Mouse (Mus musculus) gastrocnemius, postnatal 10 days (tissue): ENCODE measurements around the gene Efnb2. TPM values are rescaled to one million over a fixed set of nuclear protein-coding genes. Genes with fewer than 3 reads are reported as not detected.

Experiments used
- DNase-seq: peaks from one replicate; pipeline ENCODE4 v3.0.0; 2021; ENCODE audit warnings: mixed read lengths
- total RNA-seq, 2 experiments: library from RNA; stranded (reverse); gene quantifications; 2 replicates each; pipeline ENCODE4 v1.2.3; 2021

Gene Efnb2
- total RNA-seq, 2 experiments from 2014 or later: 12.8 to 16.9 TPM

DNA sequence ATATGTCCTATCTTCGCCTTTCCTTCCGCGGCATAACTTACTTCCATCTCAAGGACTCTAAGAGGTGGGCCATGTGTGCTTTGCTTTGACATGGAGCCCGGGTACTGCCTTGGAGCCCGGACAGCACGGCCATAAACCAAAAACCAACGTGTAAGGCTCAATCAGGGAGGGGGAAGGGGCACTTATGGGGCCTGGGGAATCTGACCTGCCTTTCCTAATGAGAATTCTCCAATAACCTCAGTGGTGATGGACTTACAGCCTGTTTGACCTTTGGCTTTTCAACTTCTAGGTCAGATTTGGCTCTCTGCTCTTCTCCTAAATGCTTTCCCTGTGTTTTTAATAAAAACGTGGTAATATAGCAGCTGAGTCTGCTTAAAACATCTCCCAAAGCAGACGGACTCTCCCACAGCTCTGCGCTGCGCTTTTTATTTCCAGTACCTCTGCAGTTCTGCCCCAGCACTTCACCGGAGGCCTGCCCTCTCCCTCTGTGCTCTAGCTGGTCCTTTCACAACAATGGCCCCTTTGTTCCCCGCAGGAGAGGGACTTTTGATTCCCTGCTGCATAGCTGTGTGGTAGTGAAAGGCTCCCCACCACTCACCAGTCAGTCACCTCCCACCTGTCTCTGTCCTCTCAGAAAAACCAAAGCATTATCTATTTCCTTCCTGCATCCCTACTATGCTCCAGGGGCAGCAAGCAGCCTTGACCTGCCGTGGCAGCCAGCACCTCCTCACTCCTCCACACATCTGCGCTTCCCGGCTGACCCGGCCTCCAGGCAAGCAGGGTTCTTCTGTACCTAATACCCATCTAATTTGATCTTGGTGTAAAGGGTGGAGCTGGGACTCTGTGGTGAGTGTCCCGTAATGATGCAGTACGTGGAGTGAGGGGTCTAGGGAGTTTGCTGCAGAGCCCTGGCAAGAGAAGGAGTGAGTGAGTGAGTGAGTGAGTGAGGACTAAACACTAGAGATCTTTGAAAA lies 41.5 kb downstream of the Efnb2 start:
- DNase-seq: no peak

DNA sequence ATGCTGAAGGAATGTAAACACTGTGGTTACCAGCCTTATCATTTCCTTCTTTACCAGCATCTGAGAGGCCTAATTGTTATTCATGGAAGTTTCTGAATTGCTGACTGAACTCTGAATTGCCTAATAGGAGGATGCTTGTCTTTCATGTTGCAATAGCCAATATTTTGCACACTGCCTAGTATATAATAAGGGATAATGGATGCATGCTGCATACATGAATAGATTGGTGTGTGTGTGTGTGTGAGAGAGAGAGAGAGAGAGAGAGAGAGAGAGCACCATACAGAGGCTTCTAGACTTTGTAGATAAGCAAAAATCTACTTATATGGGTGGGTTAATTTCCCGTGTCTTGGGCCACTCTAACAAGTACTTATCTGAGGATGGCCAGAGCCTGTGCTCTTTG lies 47.2 kb downstream of the Efnb2 start:
- no peak for DNase-seq

DNA sequence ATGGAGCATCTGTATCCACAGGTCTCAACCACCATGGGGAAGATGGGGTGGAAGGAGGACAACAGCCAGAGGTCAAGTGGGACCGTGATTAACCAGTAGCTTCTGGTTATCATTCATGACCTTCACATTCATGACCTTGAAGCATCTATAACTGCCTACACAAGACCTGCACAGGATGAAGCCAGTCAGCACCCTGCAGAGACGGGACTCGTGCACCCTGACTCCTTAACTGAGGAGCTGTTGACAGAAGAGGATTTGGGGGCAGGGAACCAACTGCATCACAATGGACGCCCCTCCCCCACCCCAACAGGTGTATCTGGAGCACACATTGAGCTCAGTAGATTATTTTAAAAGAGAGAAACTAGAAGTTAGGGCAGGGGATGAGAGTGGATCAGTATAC lies 49.1 kb downstream of the Efnb2 start:
- no peak for DNase-seq

DNA sequence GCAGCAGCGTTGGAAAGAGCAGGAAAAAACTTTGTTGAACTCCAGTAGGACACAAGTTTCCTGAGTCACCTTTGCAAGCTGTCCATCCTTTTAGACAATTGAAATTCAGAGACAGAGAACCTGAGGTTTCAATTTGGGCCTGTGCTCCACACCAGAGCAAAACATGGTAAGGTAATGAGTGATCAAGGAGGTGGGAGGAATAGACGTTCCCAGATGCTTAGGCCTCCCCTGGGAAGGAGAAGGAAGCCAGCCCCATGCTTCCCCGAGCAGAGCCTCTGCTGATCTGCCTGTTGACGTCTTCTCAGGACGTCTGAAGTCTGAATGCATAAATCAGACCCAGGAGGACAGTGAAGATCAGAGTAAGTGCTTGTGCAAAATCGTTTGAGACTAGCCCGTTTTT lies 51.3 kb downstream of the Efnb2 start:
- no peak for DNase-seq

DNA sequence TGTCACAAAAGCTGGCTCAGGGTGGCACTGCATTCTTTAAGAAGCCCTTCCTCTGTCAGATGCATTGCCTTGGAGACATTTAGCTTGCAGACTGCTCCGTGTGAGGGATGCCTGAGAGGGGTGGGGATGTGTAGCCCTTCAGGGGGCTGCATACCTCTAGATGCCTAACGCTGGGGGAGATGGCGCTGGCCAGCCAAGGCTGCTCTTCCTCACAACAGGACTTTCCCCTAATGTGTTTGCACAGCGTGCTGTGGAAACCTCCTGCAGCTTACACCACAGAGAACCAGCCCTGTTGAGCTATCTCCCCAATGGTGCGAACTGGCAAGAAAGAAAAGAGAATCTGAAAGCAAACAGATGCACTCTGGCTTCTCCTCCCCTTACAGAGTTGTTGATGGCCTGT lies 51.9 kb downstream of the Efnb2 start:
- no peak for DNase-seq

DNA sequence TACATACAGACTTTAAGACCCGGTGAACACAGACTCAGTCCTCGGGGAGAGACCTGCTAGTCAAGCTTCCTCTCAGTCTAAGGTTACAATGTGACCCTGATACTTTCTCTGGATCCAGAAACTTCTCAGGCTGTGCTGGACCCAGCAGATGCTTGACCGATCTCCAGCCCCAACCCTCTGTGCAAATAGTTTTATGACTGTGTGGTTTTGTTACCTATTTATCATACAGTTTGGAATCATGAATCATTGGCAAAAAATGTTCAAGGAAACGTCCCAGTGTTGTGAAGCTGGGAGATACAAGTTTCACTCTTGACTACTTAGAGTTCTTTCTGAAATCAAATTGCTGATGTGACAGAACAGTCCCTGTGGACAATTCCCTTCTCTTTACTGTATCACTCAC lies 55.4 kb downstream of the Efnb2 start:
- DNase-seq: no peak

DNA sequence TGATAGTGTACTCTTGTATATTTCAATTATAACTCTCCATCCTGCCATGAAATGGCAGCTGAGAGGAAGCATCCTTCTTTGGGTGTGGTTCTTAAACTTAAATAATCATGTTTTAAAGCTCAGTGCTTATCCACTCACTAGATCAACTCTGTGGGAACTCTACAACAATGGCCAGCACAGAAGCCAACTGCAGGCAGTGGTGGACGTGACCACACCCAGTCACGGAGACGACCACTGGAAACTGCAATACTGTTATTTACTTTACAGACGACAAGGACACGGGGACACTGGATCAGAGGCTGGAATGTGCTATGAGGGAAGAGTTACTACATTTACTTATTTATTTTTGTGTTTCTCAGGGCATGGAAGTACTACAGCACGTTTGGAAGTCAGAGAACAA lies 57.2 kb downstream of the Efnb2 start:
- no peak for DNase-seq

DNA sequence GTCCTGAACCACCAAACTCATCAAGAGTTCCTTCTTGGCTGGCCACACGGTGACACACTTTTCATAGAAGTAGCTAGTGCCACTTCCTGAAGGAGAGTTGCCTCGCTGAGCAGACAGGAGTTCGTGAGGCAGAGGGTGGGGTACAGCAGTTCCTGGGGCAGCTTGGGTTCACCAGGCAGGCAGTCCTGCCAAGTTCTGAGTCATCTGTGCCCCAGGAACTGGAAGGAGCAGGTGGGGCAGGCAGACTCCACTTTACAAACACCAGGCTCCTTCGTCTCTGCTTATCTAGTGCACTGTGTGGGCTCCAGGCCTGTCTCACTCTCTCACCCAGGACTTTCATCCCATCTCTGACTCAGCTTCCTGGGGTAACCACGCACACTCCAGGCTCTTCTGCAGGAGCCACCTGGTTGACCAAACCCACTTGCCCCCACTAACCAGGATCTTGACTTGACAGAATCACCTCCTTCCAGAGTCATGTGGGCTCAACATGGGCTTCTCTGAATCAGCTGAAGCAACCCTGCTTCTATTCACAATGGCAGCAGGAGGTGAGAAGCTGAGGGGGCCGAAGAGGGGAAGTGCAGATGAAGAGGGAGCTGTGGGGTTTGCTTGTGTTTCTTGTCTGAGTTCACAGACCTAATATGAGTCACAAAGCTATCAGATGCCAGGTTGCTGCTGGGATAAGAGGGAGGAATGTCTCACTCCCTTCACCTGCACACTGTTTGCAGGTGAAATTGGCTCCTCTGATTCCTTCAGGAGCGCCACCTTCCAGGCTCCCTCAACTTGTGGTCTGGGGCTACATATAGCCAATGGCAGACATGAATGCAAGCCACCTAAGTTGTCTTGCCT lies 58.2 kb downstream of the Efnb2 start:
- DNase-seq: no peak

DNA sequence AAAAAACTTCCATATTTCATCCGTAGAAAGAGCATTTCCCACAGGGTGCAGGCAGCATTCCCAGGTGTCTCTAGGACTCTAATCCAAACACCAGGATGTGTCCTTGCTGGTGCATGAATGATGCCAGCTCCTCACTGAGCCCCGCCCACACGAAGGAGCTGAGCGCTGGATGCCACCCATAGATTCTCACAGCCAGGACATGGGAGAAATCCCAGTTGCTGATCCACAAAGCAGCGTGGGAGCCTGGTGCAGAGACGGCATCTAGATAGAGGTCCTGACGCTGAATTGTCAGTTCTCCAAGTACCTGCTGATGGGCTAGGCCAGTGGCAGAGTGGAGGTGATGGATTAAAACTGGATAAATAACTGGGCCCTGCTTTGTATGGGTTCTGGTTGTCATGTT lies 61.1 kb downstream of the Efnb2 start:
- DNase-seq: no peak

DNA sequence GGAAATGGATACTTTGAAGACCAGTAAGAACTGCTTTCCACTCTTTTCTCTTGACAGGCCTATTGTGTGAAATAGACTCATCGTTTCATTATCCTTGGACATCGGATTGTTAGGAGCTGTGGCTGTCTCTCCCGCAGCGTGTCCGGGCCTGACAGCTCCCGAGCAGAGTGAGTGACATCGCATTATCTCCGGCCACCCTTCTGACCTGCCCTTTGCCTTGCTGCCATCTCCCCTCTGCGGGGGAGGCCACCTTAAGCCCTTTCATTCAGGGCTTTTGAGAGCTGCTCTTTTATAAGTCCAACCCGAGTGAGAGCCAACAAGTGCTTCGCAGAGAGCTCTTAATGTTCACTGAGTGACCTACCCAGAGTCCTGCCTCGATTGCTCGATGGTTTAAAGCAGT lies 63.6 kb downstream of the Efnb2 start:
- DNase-seq: no peak

DNA sequence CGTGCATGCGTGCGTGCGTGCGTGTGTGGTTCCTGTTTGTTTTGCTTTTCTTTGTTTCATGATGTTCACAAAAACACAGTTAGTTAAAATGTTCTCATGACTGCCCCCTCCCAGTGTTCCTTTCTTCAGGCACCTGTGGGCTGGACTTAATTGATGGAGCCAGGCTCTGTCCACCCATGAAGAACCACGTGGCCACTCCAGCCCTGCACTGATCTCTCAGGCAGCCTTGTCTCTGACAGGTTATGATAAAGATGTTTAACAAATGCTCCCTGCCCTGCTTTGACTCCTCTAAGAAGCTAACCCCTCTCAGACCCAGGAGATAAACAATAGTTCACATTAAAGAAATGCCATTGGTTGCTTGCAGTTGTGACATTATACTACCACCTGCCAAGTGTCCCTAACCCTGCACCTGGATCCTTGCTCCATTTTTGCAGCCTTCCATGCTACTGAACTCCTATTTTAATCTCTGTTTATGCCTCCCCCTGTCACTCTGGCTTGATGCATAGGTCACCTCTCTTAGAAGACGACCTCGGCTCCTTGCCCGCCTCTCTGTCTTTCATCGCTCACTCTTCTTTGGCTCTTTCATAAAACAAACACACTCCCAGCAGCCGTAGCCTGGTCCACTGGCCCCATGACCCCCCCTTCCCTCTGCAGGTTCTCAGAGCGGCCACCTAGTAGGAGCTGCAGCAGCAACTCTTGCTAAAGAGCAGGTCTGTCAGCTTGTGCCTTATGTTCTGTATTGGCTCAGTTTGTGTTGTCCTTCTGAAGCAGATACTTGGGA lies 65.0 kb downstream of the Efnb2 start:
- no peak for DNase-seq

DNA sequence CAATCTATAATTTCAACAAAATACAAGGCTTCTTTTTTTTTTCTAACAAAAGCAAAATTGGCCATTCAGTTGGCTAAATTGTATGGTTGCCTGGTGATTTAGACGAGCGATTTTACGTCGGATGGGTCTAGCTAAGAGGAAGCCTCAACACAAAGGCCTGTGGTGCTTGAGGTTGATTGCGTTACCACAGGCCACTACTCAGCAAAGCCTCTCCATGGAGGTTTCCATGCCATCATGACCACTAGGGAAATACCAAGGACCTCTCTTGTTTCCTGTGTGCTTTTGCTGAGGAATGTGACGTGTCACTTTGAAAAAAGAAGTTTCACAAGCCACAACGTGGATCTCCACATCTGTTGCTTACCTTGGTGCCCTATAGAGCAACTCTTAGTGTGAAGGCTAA lies 67.2 kb downstream of the Efnb2 start:
- no peak for DNase-seq

DNA sequence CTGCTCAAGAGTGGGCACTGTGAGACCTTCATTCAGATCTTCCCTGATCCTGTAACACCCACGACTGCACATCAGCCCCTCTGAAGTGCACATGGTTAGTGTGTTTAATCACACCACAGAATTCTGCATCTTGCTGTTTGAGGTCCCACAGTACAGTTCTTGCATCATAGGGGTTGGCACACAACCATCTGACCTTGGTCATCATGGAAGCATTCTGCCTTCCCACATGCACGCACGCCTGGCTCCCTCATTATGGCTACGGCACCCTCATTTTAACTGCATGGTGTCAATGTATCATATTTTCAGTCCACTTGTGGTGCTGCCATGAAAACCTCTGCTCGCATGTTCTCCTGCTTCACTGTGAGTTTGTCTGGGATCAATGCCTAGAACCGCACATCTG lies 67.7 kb downstream of the Efnb2 start:
- DNase-seq: no peak

DNA sequence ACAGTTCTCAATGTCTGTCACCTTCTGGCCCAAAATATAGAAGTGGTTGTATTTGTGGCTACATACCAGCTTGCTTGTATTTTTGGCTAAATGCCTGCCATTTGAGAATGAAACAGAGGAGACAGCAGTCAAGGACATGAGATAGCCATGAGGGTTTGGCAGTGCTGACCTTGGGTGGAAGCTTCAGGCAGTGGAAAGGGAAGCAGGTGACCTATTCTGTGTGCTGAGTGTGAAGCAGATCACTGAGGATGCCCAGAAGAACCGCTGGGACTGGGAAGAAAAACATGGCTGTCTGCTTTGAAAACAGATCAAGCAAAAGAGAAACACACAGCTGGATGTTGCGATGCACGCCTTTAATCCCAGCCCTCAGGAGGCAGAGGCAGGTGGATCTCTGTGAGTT lies 68.7 kb downstream of the Efnb2 start:
- DNase-seq: no peak

DNA sequence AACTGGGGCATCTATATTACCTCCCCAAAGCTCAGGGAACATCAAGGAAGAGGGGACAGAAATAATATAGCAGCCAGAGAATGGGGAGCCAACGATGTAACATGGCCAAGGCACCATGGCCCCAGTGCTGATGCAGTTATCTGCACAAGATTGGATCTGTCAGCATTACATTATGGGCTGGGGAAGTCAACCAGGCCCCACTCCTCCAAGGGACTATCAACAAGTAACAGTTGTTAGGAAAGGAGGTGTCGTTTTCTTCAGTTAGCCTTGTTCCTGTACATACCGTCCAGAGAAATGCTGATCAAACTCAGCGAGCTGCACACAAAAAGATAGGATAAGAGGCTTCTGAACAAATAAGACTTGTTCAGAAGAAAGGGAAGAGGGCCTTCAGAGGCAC lies 77.1 kb downstream of the Efnb2 start:
- no peak for DNase-seq

DNA sequence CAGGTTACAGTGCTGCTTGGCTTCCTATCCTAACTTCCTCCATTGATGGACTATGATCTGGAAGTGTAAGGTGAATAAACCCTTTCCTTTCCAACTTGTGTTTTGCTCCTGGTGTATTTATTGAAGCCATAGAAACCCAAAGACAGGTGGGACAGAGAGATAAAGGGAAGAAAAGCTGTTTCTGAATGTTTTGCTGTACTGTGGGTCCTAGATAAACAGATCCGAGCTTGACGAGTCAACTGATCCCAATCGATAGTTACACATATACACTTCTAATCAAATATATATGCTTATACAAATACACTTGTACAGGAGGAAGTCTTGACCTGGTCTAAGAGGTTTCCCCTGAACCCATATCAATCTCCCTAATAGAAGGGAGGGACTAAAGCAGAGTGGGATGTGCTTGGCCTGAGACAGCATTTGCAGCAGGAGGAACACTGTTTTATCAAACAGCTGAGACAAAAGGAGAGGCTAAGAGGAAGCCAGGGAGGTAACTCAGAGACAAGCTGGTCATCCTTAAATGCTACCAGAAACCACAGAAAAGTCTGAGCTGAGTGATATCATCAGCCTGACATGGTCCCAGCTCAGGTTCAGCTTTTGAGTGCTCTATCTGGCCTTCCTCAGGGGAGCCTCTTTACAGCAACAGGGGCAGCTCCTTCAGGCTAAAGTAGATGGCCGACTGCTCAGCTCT lies 77.6 kb downstream of the Efnb2 start:
- no peak for DNase-seq

DNA sequence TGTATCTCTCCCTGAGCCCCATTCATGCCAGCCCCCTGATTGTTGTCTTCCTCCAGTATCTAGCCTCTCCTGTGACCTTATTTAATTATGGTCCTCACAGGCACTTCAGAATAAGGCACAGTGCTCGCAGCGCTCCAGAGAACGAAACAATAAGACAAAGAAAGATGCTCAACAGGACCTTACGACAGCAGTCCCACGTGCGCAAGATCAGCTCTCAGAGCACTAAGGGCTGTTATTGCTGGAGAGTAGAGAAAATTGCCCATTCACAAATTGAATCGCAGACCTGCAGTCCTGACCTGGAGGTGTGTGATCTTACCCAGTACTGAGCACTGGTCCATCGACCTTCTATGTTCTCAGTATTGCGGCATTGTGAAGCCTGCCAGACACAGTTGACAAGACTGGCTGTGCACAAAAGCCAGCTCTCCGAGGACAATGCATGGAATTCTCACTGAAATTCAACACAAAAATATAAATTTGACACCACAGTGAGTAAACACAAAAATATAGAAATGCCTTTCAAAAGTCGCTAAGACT lies 83.2 kb downstream of the Efnb2 start:
- no peak for DNase-seq

DNA sequence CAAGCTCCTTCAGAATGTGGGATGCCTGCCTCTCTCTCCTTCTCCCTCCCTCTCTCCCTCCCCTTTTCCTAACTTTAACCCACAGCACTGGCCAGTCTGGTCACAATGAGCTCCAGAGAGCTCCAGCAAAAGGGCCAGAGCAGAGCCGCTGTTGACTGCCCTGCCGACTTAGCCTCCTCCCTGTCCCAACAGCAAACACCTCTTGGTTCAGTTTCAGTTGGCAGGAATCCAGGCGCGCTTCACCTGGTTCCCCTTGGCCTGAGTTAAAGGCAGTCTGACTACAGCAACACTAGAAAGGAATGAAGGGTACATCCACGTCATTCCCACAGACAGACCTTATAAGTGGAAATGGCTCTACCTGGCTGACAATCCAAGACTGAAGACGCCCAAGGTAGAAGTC lies 84.2 kb downstream of the Efnb2 start:
- DNase-seq: no peak

DNA sequence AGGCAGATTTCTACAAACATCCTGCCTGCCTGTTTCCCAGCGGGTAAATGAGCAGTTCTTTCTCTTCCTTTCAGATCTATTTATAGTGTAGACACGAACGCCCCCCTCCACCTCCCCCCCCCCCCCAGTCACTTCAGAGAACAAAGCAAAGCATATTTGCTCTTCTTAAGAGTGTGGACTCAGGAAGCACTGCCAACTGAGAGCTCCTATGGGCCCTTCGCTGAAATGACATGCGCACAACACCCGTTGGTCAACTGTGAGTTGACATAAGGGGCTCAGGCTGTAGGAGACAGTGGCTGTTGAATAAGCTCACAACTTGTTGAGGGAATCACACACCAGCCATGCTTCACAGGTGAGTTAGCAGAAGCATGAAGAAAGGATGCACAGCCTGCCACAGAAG lies 84.8 kb downstream of the Efnb2 start:
- DNase-seq: no peak

DNA sequence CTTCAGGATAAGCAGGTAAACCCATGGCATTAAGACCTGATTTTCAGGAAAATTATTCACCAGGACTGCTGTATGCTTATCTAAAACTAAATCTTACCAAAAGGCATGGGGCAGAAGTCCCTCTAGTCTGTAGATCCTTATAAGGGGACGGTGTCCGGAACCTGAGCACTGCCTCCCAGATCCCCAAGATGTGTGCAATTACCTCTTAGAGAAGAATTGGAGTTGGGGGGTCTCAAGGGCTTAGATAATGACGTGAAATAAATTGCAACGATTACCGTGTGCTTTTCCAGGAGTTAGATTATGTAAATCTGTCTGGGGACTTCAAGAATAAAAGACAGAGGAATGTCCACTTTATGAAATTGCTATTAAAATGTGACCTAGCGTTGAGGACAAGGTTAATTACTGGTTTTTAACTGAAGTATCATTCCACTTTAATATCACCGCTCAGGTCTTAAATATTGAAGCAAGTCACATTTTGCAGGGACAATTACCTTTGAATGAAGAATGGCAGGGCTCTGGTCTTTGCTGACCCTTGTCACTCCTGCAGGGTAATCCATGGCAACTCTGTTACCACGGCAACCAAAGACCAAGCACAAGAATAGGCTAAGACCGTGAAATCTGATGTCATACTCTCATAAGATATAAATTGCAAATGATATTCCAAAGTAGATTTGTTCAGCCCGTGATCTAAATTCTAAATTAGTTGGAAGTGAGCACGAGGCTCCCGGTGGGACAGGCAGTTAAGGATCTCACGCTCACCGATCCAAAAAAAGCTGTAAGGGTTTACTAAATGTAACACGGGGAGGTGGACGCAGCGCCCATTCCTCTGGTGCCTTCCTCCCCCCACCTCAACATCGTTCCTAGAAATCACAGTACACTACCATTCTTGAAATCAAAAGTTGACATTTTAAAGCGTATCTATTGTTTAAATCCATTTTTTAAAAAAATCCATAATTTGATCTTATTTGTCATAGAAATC lies 86.2 kb downstream of the Efnb2 start:
- no peak for DNase-seq
